Mouse (Mus musculus) gastrocnemius, postnatal 4 days (tissue): ENCODE measurements around the gene Tmod1. TPM values are rescaled to one million over a fixed set of nuclear protein-coding genes. Genes with fewer than 3 reads are reported as not detected.

Experiments used
- DNase-seq, 2 experiments: peaks; one replicate each; pipeline ENCODE4 v3.0.0; 2021 to 2022; ENCODE audit warnings: low spot score in 2 of 2, mixed read lengths in 2 of 2
- total RNA-seq, 2 experiments: library from RNA; stranded (reverse); gene quantifications; 2 replicates each; pipeline ENCODE4 v1.2.3; 2021

Tmod1 gene
- total RNA-seq, 2 experiments from 2014 or later = 243 to 252 TPM

DNA sequence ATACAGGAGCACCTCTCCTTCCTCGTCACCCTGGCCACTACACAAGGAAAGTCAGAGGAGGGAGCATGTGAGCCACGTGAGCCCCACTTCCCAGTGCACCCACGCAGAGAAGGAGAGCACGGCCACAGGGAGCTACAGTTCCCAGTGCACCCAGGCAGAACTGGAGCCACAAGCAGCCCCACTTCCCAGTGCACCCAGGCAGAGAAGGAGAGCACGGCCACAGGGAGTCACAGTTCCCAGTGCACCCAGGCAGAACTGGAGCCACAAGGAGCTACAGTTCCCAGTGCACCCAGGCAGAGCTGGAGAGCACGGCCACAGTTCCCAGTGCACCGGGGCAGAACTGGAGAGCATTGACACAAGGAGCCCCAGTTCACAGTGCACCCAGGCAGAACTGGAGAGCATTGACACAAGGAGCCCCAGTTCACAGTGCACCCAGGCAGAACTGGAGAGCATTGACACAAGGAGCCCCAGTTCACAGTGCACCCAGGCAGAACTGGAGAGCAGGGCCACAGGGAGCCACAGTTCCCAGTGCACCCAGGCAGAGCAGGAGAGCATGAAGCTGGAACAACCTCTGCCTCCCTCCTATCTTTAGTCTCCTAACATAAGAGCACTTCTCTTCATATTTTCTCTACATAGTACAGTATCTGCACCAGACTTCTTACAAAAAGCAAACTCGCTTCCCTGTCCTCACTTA lies 90.7 kb downstream of the Tmod1 start:
- DNase-seq = no peak

DNA sequence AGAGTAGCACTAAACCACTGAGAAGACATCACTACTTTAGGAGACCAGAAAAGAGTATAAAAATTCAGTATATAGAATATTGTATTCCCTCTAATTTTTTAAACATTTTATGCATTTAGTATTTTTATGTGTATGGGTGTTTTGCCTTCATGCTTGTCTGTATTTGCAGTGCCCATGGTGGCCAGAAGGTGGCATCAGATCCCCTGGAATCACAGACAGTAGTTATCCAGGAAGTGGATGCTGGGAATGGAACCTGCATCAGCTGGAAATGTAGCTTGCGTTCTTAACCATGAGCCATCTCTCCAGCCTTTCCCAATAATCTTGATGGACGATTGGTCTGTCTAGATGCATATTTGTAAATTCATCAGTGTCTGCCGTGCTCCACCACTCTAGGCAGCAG lies 91.5 kb downstream of the Tmod1 start:
- peak in 1 of 2 experiments; percentile 46 for DNase-seq

- no peak for DNase-seq
These were observed 93.1 kb downstream of the Tmod1 start for GRCm38 (mm10) chr4:46131791-46132190.

DNA sequence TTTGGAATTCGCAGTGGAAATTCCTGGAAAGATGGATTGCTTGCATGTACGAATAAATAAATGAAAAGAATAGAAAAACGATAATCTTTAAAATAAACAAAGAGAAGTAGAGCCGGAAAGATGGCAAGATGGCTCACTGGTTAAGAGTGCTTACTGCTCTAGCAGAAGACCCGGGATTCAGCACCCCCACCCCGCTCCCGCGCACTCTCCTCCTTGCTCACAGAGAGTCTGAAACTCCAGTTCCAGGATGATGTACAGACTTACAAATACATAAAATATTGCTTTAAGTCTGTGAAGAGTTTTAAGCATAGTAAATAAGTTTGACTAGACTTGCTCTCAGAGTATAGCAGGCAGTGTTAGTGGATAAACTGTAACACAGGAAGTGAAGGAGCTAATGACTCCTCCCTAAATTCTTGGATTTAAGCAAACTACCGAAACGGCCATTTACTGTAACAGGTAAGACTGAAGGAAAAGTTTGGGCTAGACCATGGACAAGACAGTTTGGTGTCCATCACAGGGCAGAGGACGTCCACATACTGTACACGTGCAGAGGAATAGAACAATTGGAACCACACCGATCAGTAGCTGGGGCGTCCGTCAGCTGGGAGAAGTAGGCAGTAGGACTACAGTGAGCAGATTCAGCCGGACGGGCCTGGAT lies 99.0 kb downstream of the Tmod1 start:
- DNase-seq = no peak

- peak; percentile 85 to 93 for DNase-seq
These were observed 99.8 kb downstream of the Tmod1 start, which contains the start of the genes Ncbp1 and Tstd2 for GRCm38 (mm10) chr4:46138287-46139222. TSS of gene Ncbp1 (plus strand) at chr4:46138613. TSS of gene Tstd2 (minus strand) at chr4:46138694.

DNA sequence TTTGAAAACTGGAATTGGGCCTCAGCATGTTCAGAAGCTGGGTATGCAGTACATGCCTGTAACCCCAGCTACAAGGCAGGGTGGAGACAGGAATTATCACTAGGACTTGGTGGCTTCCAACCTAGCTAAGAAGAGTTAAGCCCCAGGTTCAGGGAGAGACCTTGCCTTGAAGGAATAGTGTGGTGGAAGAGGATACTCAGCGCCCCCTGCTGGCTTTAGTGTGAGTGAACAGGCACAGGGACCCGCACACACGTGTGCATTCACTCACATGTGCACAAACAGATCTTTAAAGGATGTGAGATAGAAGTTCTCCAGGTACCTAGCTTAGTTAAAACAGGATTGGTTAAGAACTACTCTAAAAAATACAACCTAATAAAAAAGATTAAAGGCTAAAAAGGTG lies 105.6 kb downstream of the Tmod1 start:
- no peak for DNase-seq

DNA sequence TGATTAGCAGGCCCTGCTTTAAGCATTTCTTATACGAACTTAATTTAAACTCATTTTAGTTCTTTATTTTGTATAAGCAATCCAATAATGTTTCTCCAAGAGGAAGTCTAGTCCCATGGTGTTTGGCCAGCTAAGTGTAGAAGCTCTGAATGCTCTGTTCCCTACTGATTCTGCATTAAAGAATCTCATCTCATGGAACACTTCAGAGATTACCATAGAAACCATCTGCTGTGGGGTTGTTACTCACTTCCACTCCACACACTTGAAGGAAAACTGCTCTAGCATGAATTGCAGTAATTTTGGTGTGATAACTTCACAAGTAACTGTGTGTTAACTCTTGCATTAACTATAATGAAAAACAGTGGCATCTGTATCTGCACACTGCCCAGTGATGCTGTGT lies 108.1 kb downstream of the Tmod1 start:
- no peak for DNase-seq

- DNase-seq = no peak
These were observed 113.3 kb downstream of the Tmod1 start for GRCm38 (mm10) chr4:46151903-46152544.

- no peak for DNase-seq
These were observed 125.3 kb downstream of the Tmod1 start for GRCm38 (mm10) chr4:46164027-46164426.

Other genes with a start within 250 kb of the Tmod1 start
- 1 to 10 TPM; 1.6 to 2.4 TPM for gene Aldh1b1, start 239.9 kb upstream of the Tmod1 start, total RNA-seq
- not detected for gene Igfbpl1, start 212.0 kb upstream of the Tmod1 start, total RNA-seq
- gene Stra6l, start 190.3 kb upstream of the Tmod1 start, total RNA-seq = under 1 TPM in 1 of 2 experiments, not detected in 1; 0.10 TPM
- gene Ccdc180, start 148.6 kb upstream of the Tmod1 start, total RNA-seq = not detected
- gene Tdrd7, start 73.6 kb upstream of the Tmod1 start, total RNA-seq = 10 to 100 TPM; 18.9 to 19.0 TPM
- 10 to 100 TPM; 26.8 to 31.6 TPM for gene Ncbp1, start 99.7 kb downstream of the Tmod1 start, total RNA-seq
- gene Tstd2, start 99.8 kb downstream of the Tmod1 start, total RNA-seq = 10 to 100 TPM; 21.6 to 22.2 TPM
- 10 to 100 TPM; 11.1 to 11.6 TPM for gene Xpa, start 157.4 kb downstream of the Tmod1 start, total RNA-seq